Mouse (Mus musculus) E14TG2a.4 (cell line): ENCODE data around the gene Ctxn1.
"Not testable (repeated sequence)": the region's sequence is repeated elsewhere in the genome, so short reads cannot be mapped to it uniquely, and the experiment has no call there.

Experiments used
- CTCF ChIP-seq: conservative IDR thresholded peaks from 2 replicates; pipeline ENCODE4 v1.5.1; 2014; ENCODE audit warnings: low read length
- POU5F1 ChIP-seq: IDR thresholded peaks from 2 replicates; pipeline ENCODE4 v1.6.1; 2014; ENCODE audit warnings: low read length, borderline replicate concordance

- not testable (repeated sequence) for TF ChIP-seq POU5F1, CTCF
These were observed 3.6 kb downstream of the Ctxn1 start for GRCm38 (mm10) chr8:4255471-4255870.
